Mouse (Mus musculus) heart, embryonic 10.5 days (tissue): ENCODE data around the gene Nampt. TPM values are rescaled to one million over a fixed set of nuclear protein-coding genes. Genes with fewer than 3 reads are reported as not detected.

Experiments used
- DNase-seq: peaks from one replicate; pipeline ENCODE4 v3.0.0-alpha.2; 2017; ENCODE audit warnings: low spot score
- H3K27ac ChIP-seq: fragments of 300-500 bp; sonication (generic); 2 replicates; pipeline ENCODE4 v1.5.1; 2016; ENCODE audit warnings: mild to moderate bottlenecking
- H3K27me3 ChIP-seq: fragments of 300-500 bp; sonication (generic); 2 replicates; pipeline ENCODE4 v1.6.1; 2016; ENCODE audit warnings: mild to moderate bottlenecking; ENCODE audit not compliant: poor library complexity, insufficient read depth, severe bottlenecking
- H3K36me3 ChIP-seq: fragments of 300-500 bp; sonication (generic); 2 replicates; pipeline ENCODE4 v1.6.1; 2016; ENCODE audit warnings: mild to moderate bottlenecking, moderate library complexity
- H3K4me1 ChIP-seq: fragments of 300-500 bp; sonication (generic); 2 replicates; pipeline ENCODE4 v1.6.1; 2016; ENCODE audit warnings: mild to moderate bottlenecking
- H3K4me3 ChIP-seq: fragments of 300-500 bp; sonication (generic); 2 replicates; pipeline ENCODE4 v1.5.1; 2016; ENCODE audit warnings: mild to moderate bottlenecking, moderate library complexity
- H3K9me3 ChIP-seq: fragments of 300-500 bp; sonication (generic); 2 replicates; pipeline ENCODE4 v1.6.1; 2016; ENCODE audit warnings: mild to moderate bottlenecking, moderate library complexity
- WGBS: fragments of 180-500 bp; shearing (Covaris S2); methylation state at CpG from one replicate; pipeline ENCODE4 v1.1.7; 2016; 5-methylcytosine and 5-hydroxymethylcytosine counted together
- polyA plus RNA-seq: library from polyadenylated mRNA; unstranded; fragments of >200 nt; fragmentation: Nextera tagmentation; extraction: Ambion mirVana; gene quantifications from 2 replicates; pipeline ENCODE4 v1.2.1, GENCODE M21; 2016

Nampt gene
- 22.2 and 28.4 TPM in 2 replicates for polyA plus RNA-seq

DNA sequence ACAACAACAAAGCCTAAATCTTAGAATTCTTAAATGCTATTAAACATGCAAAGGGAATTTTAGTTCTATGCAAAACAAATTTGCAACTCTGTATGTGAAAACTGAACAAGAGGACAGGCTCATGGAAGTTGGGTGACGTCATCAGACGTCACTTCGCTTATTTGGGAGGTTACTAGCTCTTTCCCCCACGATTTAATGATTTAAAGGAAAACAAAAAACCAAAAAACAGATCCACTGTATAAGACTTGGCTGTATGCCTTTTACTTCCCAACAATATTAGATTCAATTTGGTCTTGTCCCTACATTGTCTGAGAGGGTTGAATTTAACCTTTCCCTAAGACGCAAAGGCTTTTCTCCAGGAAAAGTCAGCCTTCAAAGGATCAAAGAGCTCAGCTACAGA lies at the start of gene Nampt:
Gene Nampt (plus strand): TSS at position 130 of the 400 bp plus-strand sequence.
- WGBS: 11% methylated on average over 5 of the region's 5 CpGs
- no peaks in the 10 kb centered on the region for H3K9me3 ChIP-seq
- H3K36me3 ChIP-seq: peaks cover 6% of the 10 kb centered on the region; the same call in 1 of the 2 replicates
- peak within 1 kb of the TSS; percentile 78 for H3K4me3 ChIP-seq
- no peaks in the 10 kb centered on the region for H3K27me3 ChIP-seq
- 0 out of 2 replicates have a peak, but pooled peaks cover 3% of the 10 kb centered on the region for H3K4me1 ChIP-seq
- DNase-seq: no peak
- peak within 1 kb of the TSS; percentile 95 for H3K27ac ChIP-seq

DNA sequence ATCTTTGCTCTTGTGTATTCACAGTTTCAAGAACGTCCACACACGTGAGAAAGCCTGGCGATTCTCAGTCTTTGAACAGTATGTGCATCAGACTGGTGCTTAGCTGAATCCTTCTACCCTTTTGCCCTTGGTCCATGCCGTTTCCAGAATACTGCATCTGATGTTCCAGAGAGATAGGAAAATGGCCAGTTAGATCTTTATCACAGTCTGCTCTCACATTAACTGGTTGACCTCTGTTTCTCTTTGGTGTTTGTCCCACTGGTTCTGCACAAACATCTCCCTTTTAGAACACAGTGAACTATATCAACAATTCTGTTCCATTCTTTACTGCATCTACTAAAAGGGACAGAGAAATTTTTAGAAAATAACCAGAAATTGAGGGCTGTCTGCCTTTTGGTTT lies 48.6 kb upstream of the Nampt start:
- Histone ChIP-seq H3K36me3 (no peaks in the 10 kb centered on the region), H3K4me3 (no peak overlapping the region), H3K9me3 (no peaks in the 10 kb centered on the region), H3K27me3 (0 out of 2 replicates have a peak, but pooled peaks cover 4% of the 10 kb centered on the region), H3K4me1 (no peaks in the 10 kb centered on the region), H3K27ac (no peak overlapping the region)
- no peak for DNase-seq
- 76% methylated on average over 4 of the region's 4 CpGs for WGBS

DNA sequence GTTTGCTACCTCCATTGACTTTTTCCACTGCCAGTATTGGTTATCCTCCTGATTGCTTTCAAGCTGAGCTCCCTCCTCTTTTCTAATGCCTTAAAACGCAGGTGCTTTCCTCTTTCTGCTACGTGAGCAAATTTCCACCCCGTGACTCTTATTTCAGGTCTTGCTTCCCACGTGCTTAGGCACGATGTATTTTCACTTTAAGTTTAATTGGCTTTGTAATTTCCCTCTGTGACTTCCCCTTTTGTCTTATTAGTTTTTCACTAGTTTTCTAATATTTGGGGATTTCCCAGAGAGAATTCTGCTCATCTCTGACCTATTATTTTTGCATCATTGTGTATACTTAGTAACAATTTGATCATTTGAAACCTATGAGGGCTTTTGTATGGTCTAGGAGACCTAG lies 44.8 kb upstream of the Nampt start:
- Histone ChIP-seq H3K9me3 (no peaks in the 10 kb centered on the region), H3K27me3 (0 out of 2 replicates have a peak, but pooled peaks cover 4% of the 10 kb centered on the region), H3K4me1 (no peaks in the 10 kb centered on the region), H3K36me3 (no peaks in the 10 kb centered on the region), H3K4me3 (no peak overlapping the region), H3K27ac (no peak overlapping the region)
- 76% methylated on average over 5 of the region's 5 CpGs for WGBS
- DNase-seq: no peak

DNA sequence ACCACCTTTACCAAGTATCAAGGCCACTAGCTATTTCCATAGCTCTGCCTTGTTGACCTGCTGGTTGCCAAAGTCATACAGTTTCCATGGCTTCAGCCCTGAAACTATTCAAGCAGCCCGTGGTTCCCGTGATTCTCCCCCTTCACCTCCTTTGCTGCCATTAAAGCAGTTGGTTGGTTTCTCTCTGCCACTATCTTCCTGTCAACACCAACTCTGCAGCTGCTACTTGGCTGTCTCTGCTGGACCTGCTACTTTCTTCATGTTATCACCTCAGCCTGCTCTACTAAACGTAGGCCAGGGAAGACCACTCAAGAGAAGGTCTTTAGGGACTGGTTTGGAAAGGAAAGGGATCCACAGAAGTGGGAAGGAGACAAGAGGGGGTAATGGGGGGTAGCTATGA lies 30.3 kb upstream of the Nampt start:
- Histone ChIP-seq H3K36me3 (no peaks in the 10 kb centered on the region), H3K4me1 (peaks cover 11% of the 10 kb centered on the region), H3K9me3 (no peaks in the 10 kb centered on the region), H3K27me3 (no peaks in the 10 kb centered on the region), H3K27ac (no peak overlapping the region), H3K4me3 (no peak overlapping the region)
- 19% methylated on average over 3 of the region's 3 CpGs for WGBS
- DNase-seq: peak; percentile 89

DNA sequence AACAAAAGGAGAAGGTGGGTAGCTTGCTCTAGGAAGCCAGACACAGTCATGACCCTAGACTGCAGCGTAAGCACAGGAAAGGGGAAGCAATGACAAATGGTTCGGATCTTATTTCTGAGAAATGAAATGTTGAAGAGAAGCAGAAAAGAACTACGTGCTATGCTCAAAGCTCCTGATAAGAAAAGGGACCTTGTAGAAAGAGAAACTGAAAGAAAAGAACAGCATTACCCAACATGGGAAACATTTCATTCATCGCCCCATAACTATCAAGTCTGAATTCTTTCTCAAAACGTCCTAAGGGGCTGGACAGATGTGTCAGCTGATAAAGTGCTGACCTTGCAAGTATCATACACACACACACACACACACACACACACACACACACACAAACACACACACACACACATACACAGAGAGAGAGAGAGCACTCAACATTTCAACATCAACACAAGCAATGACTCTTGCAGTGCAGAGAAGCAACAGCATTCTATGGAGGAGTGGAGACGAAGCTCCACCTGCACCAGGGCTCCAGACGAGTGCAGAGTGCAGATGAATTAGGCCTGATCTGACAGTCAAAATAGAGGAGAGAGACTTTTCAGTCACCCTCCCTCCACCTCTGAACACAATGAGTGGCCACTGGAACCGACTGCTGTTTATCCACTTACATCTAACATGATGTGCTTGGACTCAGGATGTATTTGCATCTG lies 23.4 kb upstream of the Nampt start:
- no peak for DNase-seq
- 61% methylated on average over 8 of the region's 8 CpGs for WGBS
- H3K9me3 ChIP-seq: no peaks in the 10 kb centered on the region
- no peaks in the 10 kb centered on the region for H3K4me1 ChIP-seq
- no peak overlapping the region for H3K27ac ChIP-seq
- H3K36me3 ChIP-seq: no peaks in the 10 kb centered on the region
- no peaks in the 10 kb centered on the region for H3K27me3 ChIP-seq
- no peak overlapping the region for H3K4me3 ChIP-seq

DNA sequence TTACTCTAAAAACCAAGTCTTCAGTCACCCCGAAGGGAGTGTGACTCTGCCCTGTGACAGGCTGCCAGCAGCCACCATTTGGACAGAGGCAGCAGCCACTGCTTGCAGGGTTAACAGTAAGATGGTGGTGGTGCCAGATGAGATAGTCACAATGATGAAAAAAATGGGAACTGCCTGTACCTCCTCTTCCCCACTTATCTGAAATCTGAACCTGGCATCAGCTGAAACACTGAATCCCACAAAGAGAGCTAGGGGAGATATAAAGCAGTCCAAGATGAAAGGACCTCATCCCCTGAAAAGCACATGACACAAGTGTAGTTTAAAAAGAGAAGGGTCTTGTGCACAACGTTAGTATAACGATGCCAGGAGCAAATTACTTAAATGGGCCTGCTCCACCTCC lies 21.9 kb upstream of the Nampt start:
- Histone ChIP-seq H3K36me3 (no peaks in the 10 kb centered on the region), H3K9me3 (no peaks in the 10 kb centered on the region), H3K27ac (no peak overlapping the region), H3K4me1 (no peaks in the 10 kb centered on the region), H3K4me3 (no peak overlapping the region), H3K27me3 (no peaks in the 10 kb centered on the region)
- WGBS: 73% methylated on average over 3 of the region's 3 CpGs
- DNase-seq: no peak

DNA sequence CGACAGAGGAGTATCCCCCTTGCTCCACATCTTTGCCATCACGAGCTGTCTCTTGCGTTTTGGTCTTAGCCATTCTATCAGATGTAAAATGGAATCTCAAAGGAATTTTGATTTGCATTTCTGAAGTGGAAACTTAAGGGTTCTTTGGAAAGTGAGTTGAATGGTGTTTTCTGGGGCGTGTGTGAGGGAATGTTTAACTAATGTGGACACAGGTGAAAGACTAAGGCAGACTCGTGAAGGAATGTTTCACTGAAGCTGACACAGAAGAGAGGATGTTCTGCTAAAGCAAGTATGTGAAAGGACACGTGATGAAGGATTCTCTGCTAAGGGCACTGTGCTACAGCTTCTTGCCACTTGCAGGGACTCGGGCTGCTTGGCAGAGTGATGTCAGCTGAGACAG lies 18.3 kb upstream of the Nampt start:
- DNase-seq: no peak
- H3K4me1 ChIP-seq: no peaks in the 10 kb centered on the region
- H3K36me3 ChIP-seq: no peaks in the 10 kb centered on the region
- H3K4me3 ChIP-seq: no peak overlapping the region
- H3K9me3 ChIP-seq: no peaks in the 10 kb centered on the region
- H3K27me3 ChIP-seq: no peaks in the 10 kb centered on the region
- no peak overlapping the region for H3K27ac ChIP-seq
- 73% methylated on average over 7 of the region's 7 CpGs for WGBS

DNA sequence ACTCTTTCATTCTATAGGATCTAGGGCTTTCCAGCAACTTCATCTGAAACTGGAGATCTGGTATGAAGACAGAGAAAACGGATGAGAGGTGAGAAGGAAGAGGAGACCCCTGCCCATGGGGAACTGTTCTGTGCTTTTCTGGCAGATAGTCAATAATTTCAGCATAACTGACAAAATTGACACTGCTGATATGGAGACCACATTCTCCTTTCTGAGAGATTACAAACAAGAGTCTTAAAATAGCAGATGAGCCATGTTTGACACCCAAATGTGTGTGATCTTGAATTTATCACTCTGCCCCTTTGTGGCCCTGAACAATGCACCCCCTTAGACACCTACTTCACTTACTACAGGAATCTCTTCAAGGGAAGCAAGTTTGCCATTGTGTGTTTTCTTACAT lies 13.8 kb upstream of the Nampt start:
- Histone ChIP-seq H3K27me3 (no peaks in the 10 kb centered on the region), H3K4me3 (no peak overlapping the region), H3K4me1 (no peaks in the 10 kb centered on the region), H3K9me3 (no peaks in the 10 kb centered on the region), H3K36me3 (no peaks in the 10 kb centered on the region), H3K27ac (no peak overlapping the region)
- 55% methylated on average over 1 of the region's 1 CpGs for WGBS
- DNase-seq: no peak

DNA sequence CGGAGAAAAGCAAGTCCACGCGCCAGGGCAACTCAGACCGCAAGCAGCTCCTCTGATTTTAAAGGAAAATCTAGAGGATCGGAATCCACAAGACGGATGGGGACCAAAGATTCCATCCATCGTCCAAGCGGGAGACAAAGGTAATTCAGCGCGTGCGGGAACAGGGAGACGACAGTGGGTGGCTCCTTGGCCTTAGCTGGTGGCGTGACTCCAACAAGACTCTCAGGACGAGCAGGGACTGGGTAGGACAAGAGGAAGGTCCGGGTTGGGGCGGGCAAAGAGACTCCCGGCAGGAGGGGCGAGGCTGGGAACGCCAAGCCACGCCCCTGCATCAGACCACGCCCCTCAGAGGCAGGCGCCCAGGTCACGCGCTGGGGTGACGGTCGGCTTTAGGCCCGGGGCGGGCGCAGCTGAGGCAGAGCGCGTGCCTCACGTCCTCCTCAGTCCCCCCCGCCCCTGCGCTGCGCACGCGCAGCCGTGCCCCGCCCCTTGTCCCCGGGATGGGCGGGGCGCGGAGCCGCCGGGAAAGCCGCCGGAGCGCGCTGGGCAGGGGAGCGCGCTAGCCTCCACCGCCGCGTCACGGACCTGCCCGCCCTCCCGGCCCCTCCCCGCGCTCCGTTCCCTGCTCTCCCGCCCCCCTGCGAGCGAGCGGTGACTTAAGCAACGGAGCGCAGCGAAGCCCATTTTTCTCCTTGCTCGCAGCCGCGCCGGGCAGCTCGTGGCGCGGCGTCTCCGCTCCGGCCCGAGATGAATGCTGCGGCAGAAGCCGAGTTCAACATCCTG lies 669 bp downstream of the Nampt start:
- H3K9me3 ChIP-seq: no peaks in the 10 kb centered on the region
- peak; percentile 99 for DNase-seq
- H3K27me3 ChIP-seq: no peaks in the 10 kb centered on the region
- H3K27ac ChIP-seq: peak overlapping the region; percentile 95
- 0 out of 2 replicates have a peak, but pooled peaks cover 3% of the 10 kb centered on the region for H3K4me1 ChIP-seq
- under 1% methylated on average over 49 of the region's 80 CpGs for WGBS
- H3K4me3 ChIP-seq: peak overlapping the region; percentile 78
- H3K36me3 ChIP-seq: peaks cover 12% of the 10 kb centered on the region; the same call in 1 of the 2 replicates

DNA sequence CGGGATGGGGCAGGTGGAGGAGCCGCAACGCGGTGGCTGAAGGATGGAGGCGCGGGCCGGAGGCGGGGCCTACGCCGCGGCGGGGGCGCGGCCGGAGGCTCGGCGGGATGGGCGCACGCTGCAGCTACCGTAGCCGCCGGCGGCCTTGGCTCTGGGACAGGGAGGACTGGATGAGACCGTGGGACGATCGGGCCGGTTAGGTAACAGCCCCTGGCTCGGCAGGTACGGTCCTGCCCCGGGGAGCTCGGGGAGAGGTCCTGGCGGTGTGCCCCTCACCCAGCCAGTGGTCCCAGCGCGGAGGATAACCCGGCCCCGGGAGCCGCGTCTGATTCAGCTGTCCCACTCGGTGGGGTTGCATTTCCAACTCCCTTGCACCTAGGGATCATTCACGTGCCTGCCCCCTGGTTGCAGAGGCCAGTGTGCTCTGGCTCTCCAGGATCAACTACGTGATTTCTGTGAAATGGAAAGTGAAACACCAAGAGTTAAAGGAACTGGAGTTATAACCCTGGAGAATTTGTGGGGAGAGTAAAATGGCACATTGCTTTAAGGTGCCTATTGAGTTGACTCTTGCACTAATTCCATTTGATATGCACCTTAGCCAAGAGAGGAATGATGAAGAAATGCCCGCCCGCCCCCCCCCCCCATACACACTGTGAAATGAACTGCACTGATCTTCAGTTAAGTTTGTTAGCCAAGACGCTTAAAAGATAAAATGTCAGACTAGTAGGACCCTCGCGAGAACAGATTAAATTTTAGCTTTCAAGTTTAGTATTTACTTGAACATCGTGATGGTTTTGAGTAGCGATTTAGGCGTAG lies 1.6 kb downstream of the Nampt start:
- Histone ChIP-seq H3K4me3 (peak overlapping the region; percentile 78), H3K4me1 (peaks cover 8% of the 10 kb centered on the region), H3K27me3 (no peaks in the 10 kb centered on the region), H3K27ac (peak overlapping the region; percentile 95), H3K36me3 (peaks cover 12% of the 10 kb centered on the region; the same call in 1 of the 2 replicates), H3K9me3 (no peaks in the 10 kb centered on the region)
- peak; percentile 84 for DNase-seq
- 3% methylated on average over 35 of the region's 49 CpGs for WGBS

DNA sequence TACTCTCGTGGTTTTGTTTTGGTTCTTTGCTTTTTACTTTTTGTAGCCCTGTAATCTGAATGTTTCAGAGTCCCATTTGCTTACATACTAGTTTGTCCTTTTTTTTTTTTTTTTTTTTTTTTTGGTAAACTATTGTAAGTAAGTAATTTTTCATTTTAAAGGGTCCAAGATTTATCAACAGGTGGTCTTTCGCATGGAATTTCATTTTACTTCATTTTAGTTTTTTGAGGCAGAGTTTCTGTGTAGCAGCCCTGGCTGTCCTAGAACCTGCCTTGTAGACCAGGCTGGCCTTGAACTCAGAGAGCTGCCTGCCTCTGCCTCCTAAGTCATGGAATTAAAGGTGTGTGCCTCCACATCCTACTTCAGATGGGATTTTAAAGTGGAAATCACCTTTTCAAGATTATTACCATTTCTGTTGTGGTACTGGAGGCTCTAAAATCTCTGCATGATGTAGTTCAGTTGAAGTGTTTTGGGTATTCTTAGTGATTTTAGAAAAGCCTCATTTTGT lies 2.2 kb downstream of the Nampt start:
- DNase-seq: no peak
- no peaks in the 10 kb centered on the region for H3K27me3 ChIP-seq
- peak overlapping the region; percentile 78 for H3K4me3 ChIP-seq
- 40% methylated on average over 2 of the region's 2 CpGs for WGBS
- no peaks in the 10 kb centered on the region for H3K9me3 ChIP-seq
- H3K27ac ChIP-seq: no peak overlapping the region
- peaks cover 15% of the 10 kb centered on the region for H3K4me1 ChIP-seq
- H3K36me3 ChIP-seq: peaks cover 12% of the 10 kb centered on the region; the same call in 1 of the 2 replicates

DNA sequence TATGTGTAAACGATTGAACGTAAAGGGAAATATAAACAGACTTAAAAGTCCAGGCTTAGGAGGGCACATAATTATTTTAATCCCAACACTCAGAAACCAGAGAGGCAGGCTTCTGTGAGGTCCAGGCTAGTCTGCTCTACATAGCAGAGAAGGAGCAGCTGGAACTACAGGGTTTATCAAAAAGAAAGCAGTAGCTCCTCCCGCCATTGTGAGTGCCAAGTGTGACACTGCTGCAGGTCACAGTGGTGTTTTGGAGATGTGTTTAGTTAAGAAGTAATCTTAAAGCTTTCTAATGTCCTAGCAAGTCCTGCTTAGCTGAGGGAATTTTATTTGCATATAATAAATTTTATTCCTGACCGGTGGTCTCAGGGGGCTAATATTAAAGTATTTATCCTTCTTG lies 2.7 kb downstream of the Nampt start:
- 69% methylated on average over 4 of the region's 4 CpGs for WGBS
- Histone ChIP-seq H3K4me3 (no peak overlapping the region), H3K4me1 (peaks cover 15% of the 10 kb centered on the region), H3K27ac (no peak overlapping the region), H3K9me3 (no peaks in the 10 kb centered on the region), H3K27me3 (no peaks in the 10 kb centered on the region), H3K36me3 (peaks cover 12% of the 10 kb centered on the region; the same call in 1 of the 2 replicates)
- no peak for DNase-seq
